Mouse (Mus musculus) forebrain, embryonic 16.5 days (tissue): Measurements from ENCODE around the gene Ppp1r10. TPM values are rescaled to one million over a fixed set of nuclear protein-coding genes. Genes with fewer than 3 reads are reported as not detected.

Experiments used
- ATAC-seq: fragments of 200-750 bp; cut with Nextera tagmentation; 2 replicates; pipeline ENCODE4 v1.8.0; 2017; ENCODE audit warnings: mild to moderate bottlenecking, moderate library complexity
- H3K27ac ChIP-seq: fragments of 300-500 bp; sonication (generic); 2 replicates; pipeline ENCODE4 v1.5.1; 2014; ENCODE audit warnings: low read length, control low read depth
- H3K27me3 ChIP-seq: fragments of 300-500 bp; sonication (generic); replicated peaks from 2 replicates; pipeline ENCODE4 v1.6.1; 2014; ENCODE audit warnings: low read length; ENCODE audit not compliant: control insufficient read depth, insufficient read depth
- H3K36me3 ChIP-seq: fragments of 300-500 bp; sonication (generic); 2 replicates; pipeline ENCODE4 v1.6.1; 2014; ENCODE audit not compliant: control insufficient read depth, insufficient read depth
- H3K4me1 ChIP-seq: fragments of 300-500 bp; sonication (generic); replicated peaks from 2 replicates; pipeline ENCODE4 v1.6.1; 2014; ENCODE audit warnings: low read length; ENCODE audit not compliant: control insufficient read depth, insufficient read depth
- H3K4me2 ChIP-seq: fragments of 300-500 bp; sonication (generic); 2 replicates; pipeline ENCODE4 v1.6.1; 2014; ENCODE audit warnings: mild to moderate bottlenecking, low read length, control low read depth
- H3K4me3 ChIP-seq: fragments of 300-500 bp; sonication (generic); replicated peaks from 2 replicates; pipeline ENCODE4 v1.5.1; 2014; ENCODE audit warnings: mild to moderate bottlenecking, low read length, control low read depth
- H3K9ac ChIP-seq: fragments of 300-500 bp; sonication (generic); replicated peaks from 2 replicates; pipeline ENCODE4 v1.6.1; 2014; ENCODE audit warnings: low read depth, low read length, control low read depth
- H3K9me3 ChIP-seq: fragments of 300-500 bp; sonication (generic); 2 replicates; pipeline ENCODE4 v1.6.1; 2016; ENCODE audit warnings: low read length; ENCODE audit not compliant: control insufficient read depth
- WGBS: fragments of 180-500 bp; shearing (Covaris S2); extraction: QIAGEN DNeasy Blood & Tissue Kit; methylation state at CpG from one replicate; pipeline ENCODE4 v1.1.7; 2014; 5-methylcytosine and 5-hydroxymethylcytosine counted together
- polyA plus RNA-seq: library from polyadenylated mRNA; unstranded; fragments of >200 nt; fragmentation: Nextera tagmentation; extraction: Ambion mirVana; gene quantifications from 2 replicates; pipeline ENCODE4 v1.2.1, GENCODE M21; 2015

Ppp1r10 gene
- polyA plus RNA-seq, 1 experiment from 2014 or later, result 47.0 TPM

DNA sequence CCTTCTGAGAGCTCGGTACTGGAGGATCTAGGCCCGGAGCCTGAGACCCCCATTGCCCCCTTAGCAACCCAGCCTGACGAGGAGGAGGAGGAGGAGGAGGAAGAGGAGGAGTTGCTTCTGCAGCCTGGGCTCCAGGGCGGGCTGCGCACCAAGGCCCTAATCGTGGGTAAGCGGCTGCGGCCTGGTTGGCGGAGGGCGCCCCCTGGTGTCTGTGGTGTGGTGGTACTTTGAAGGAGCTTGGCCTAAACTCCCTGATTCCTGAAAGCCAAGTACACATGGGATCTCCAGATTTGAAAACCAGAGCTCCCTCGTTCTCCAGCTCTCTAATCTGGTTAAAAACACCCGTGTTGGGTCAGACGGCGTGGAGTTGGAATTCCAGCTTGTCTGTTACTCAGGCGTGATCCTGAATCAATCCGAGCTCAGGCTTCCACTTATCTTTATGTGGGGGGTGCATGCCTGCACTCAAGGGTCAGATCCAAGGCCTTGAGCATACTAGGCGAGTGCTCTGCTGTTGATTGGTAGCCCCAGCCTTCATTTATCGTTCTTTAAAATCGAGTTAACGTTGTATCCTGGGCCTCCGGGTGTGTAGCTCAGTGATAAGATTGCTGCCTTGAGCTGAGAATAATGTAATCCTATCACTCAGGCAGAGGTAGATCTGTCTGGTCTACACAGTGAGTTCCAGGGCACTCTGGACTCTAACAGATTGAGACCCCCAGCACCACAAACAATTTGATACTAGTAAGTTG, 42.3 kb upstream of the Ppp1r10 start:
- no peak overlapping the region for H3K4me2 ChIP-seq
- no peak overlapping the region for H3K4me3 ChIP-seq
- peak; percentile 61 for ATAC-seq
- H3K27me3 ChIP-seq, result no peaks in the 10 kb centered on the region
- peaks cover 12% of the 10 kb centered on the region for H3K36me3 ChIP-seq
- WGBS, result 30% methylated on average over 21 of the region's 21 CpGs
- H3K9me3 ChIP-seq, result no peaks in the 10 kb centered on the region
- H3K9ac ChIP-seq, result 0 out of 2 replicates have a peak overlapping the region, but pooled peaks have one; percentile 17
- H3K4me1 ChIP-seq, result peaks cover 40% of the 10 kb centered on the region
- no peak overlapping the region for H3K27ac ChIP-seq

DNA sequence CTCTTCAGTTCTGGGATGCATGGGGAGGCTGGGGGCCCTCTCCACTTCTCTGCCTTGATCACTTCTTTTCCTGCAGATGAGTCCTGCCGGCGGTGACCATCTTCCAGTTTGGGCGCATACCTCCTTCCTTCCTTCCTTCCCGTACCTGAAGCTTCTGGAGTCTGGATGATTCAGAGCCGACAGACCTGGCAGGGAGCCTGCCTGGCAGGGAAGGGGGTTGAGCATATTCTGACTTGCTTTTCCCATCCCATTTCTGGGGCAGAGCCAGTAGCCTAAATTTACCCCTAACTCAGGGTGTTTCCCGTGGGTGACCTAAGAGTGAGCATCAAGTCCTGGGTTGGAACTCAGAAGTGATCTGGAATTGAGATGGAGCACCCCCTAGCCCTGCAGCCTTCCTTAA, 41.5 kb upstream of the Ppp1r10 start:
- Histone ChIP-seq H3K4me3 (no peak overlapping the region), H3K27me3 (no peaks in the 10 kb centered on the region), H3K4me1 (peaks cover 32% of the 10 kb centered on the region), H3K36me3 (peaks cover 12% of the 10 kb centered on the region), H3K9me3 (no peaks in the 10 kb centered on the region), H3K9ac (no peak overlapping the region), H3K4me2 (no peak overlapping the region), H3K27ac (no peak overlapping the region)
- ATAC-seq, result no peak
- WGBS, result 86% methylated on average over 6 of the region's 6 CpGs

DNA sequence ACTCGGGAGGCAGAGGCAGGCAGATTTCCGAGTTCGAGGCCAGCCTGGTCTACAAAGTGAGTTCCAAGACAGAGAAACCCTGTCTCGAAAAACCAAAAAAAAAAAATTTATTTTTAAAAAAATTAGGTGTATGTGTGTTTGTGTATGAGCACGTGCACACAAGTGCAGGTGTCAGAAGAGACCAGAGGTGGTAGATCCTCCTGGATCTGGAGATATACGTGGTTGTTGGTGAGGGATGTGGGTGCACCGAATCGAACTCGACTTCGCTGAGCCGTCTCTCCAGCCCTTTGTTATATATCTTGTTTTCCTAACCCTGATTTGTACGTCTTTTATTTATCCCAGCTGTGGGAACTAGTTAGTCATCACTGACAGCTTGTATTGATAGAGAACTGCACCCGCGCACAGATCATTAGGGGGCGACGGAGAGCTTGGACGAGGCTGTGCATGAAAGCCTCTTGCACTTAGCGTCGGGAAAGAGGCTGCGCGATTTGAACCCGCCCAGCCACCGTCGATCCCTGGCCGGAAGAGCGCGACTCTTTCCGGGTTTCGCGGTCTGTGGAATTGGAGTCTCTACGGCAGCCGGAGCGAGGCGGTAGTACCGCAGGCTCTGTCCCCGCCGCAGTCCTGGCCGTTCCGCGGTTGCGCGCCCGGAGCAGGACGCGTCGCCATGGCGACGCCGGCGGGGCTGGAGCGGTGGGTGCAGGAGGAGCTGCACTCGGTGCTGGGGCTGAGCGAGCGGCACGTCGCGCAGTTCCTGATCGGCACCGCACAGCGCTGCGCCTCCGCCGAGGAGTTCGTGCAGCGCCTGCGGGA, 36.8 kb upstream of the Ppp1r10 start, which contains the start of gene Dhx16:
TSS of gene Dhx16 (plus strand) at position 575 of the 813 bp plus-strand sequence.
- Histone ChIP-seq H3K36me3 (peaks cover 26% of the 10 kb centered on the region), H3K4me3 (peak within 1 kb of the TSS; percentile 95)
- WGBS, result 6% methylated on average over 66 of the region's 66 CpGs

DNA sequence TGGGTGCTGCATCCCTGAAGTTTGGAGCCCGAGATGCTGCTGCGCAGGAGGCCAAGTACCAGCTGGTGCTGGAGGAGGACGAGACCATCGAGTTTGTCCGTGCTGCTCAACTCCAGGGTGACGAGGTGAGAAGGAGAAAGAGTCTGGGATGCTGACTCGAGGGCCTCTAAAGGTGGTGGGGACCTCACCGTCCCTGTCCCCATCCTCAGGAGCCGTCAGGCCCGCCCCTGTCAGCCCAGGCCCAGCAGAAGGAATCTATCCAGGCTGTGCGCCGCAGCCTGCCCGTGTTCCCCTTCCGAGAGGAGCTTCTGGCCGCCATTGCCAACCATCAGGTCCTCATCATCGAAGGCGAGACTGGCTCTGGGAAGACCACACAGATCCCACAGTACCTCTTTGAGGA, 33.3 kb upstream of the Ppp1r10 start:
- 95% methylated on average over 17 of the region's 17 CpGs for WGBS
- Histone ChIP-seq H3K4me2 (no peak overlapping the region), H3K27ac (no peak overlapping the region), H3K36me3 (peaks cover 23% of the 10 kb centered on the region), H3K4me3 (no peak overlapping the region), H3K9me3 (no peaks in the 10 kb centered on the region), H3K4me1 (peaks cover 9% of the 10 kb centered on the region), H3K9ac (no peak overlapping the region), H3K27me3 (no peaks in the 10 kb centered on the region)
- no peak for ATAC-seq

More for the DNA sequence above, 36.8 kb upstream of the Ppp1r10 start, which contains the start of gene Dhx16:
- H3K4me1 ChIP-seq, result peaks cover 9% of the 10 kb centered on the region
- peak; percentile 90 for ATAC-seq
- H3K27me3 ChIP-seq, result no peaks in the 10 kb centered on the region
- H3K9ac ChIP-seq, result peak within 1 kb of the TSS; percentile 83
- no peaks in the 10 kb centered on the region for H3K9me3 ChIP-seq
- peak within 1 kb of the TSS; percentile 84 for H3K4me2 ChIP-seq
- H3K27ac ChIP-seq, result peak within 1 kb of the TSS; percentile 75

GRCm38 (mm10) chr17:35883777-35884176, 32.5 kb upstream of the Ppp1r10 start:
- peaks cover 23% of the 10 kb centered on the region for H3K36me3 ChIP-seq
- H3K27me3 ChIP-seq, result no peaks in the 10 kb centered on the region
- no peak overlapping the region for H3K4me2 ChIP-seq
- H3K4me1 ChIP-seq, result peaks cover 9% of the 10 kb centered on the region
- H3K27ac ChIP-seq, result no peak overlapping the region
- no peak overlapping the region for H3K4me3 ChIP-seq
- ATAC-seq, result no peak
- WGBS, result 94% methylated on average over 14 of the region's 14 CpGs
- H3K9me3 ChIP-seq, result no peaks in the 10 kb centered on the region
- no peak overlapping the region for H3K9ac ChIP-seq

DNA sequence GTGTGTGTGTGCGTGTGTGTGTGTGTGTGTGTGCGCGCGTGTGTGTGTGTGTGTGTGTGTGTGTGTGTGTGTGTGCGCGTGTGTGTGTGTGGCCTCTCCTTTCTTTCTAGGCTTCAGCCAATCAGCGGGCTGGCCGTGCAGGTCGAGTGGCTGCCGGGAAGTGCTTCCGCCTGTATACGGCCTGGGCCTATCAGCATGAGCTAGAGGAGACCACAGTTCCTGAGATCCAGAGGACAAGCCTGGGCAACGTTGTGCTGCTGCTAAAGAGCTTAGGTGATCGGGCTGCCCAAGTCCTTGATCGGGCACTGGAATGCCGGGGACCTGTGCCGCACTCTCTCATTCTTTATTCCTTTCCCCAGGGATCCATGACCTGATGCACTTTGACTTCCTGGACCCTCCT, 28.5 kb upstream of the Ppp1r10 start:
- Histone ChIP-seq H3K4me2 (no peak overlapping the region), H3K27ac (no peak overlapping the region), H3K9me3 (no peaks in the 10 kb centered on the region), H3K4me1 (no peaks in the 10 kb centered on the region), H3K36me3 (peaks cover 33% of the 10 kb centered on the region), H3K27me3 (no peaks in the 10 kb centered on the region), H3K4me3 (no peak overlapping the region), H3K9ac (no peak overlapping the region)
- ATAC-seq, result no peak
- 92% methylated on average over 11 of the region's 17 CpGs for WGBS

- Histone ChIP-seq H3K27me3 (no peaks in the 10 kb centered on the region), H3K4me2 (peak within 1 kb of the TSS; percentile 100), H3K9ac (peak within 1 kb of the TSS; percentile 92), H3K4me1 (peaks cover 24% of the 10 kb centered on the region), H3K9me3 (no peaks in the 10 kb centered on the region), H3K36me3 (peaks cover 26% of the 10 kb centered on the region), H3K4me3 (peak within 1 kb of the TSS; percentile 89), H3K27ac (peak within 1 kb of the TSS; percentile 94)
- 1% methylated on average over 64 of the region's 86 CpGs for WGBS
- ATAC-seq, result peak; percentile 95
These were observed 19.2 kb upstream of the Ppp1r10 start, which contains the start of gene 2310061I04Rik for GRCm38 (mm10) chr17:35896781-35897643. TSS of gene 2310061I04Rik (minus strand) at chr17:35897431.

DNA sequence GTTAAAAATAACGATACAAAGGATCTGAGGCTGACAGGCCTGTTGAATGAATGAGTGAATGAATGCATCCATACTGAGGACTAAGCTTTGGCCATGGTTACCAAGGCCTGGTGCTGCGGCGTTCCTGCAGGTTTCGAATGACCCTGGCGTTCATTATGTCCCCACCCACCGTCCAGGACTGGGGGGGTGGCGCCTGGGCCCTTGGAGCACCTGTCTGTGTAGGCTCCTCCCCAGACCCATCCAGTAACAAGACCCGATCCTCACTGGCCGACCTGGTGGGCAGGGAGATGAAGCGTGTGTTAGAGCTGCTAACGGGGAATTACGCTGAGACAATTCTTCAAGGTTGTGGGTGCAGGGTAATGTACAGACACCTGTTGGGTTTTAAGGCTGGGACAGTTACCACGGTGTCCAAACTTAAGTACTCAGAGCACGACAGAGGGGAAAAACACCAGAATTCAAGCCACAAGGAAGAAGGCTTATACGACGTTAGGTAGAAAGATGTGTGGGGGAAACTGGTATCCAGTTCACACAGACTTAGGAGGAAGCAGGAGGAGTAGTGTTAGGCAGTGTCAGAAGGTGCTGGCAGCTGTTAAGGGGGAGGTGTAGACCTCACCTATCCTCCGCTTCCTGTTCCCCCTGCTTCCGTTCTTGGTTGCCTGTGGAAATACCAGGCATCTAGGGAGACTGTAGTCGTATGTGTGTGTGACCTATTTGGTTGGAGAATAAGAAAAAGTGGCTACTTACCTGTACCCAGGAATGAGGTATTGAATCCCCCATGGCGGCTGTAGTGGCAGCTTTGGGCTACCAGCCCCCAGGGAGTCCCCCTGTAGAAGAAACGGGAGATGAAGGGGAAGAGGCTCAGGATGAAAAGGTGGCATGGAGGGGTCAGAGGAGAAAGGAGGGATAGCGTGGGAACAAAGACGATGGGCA, 18.3 kb upstream of the Ppp1r10 start:
- Histone ChIP-seq H3K27me3 (no peaks in the 10 kb centered on the region), H3K9ac (peak overlapping the region; percentile 92), H3K4me2 (peak overlapping the region; percentile 37), H3K9me3 (no peaks in the 10 kb centered on the region), H3K36me3 (peaks cover 22% of the 10 kb centered on the region), H3K4me3 (peak overlapping the region; percentile 89; the same call in 1 of the 2 replicates), H3K27ac (peak overlapping the region; percentile 2), H3K4me1 (peaks cover 24% of the 10 kb centered on the region)
- peak; percentile 36 for ATAC-seq
- 44% methylated on average over 23 of the region's 23 CpGs for WGBS
